Mouse (Mus musculus) liver, embryonic 13.5 days (tissue): Measurements from ENCODE around the gene Rab36. TPM values are rescaled to one million over a fixed set of nuclear protein-coding genes. Genes with fewer than 3 reads are reported as not detected.

Source experiments
- ATAC-seq: fragments of 200-750 bp; cut with Nextera tagmentation; 2 replicates; pipeline ENCODE4 v1.8.0; 2017; ENCODE audit warnings: low read depth, mild to moderate bottlenecking, moderate number of reproducible peaks, moderate library complexity
- DNase-seq: peaks from one replicate; pipeline ENCODE4 v3.0.0; 2022
- H3K27ac ChIP-seq: fragments of 300-500 bp; sonication (generic); 2 replicates; pipeline ENCODE4 v1.5.1; 2015; ENCODE audit warnings: moderate library complexity, mild to moderate bottlenecking, inconsistent platforms
- H3K27me3 ChIP-seq: fragments of 300-500 bp; sonication (generic); 2 replicates; pipeline ENCODE4 v1.6.1; 2015; ENCODE audit warnings: mild to moderate bottlenecking, inconsistent platforms
- H3K36me3 ChIP-seq: fragments of 300-500 bp; sonication (generic); 2 replicates; pipeline ENCODE4 v1.6.1; 2015; ENCODE audit warnings: mild to moderate bottlenecking, inconsistent platforms
- H3K4me1 ChIP-seq: fragments of 300-500 bp; sonication (generic); replicated peaks from 2 replicates; pipeline ENCODE4 v1.6.1; 2015; ENCODE audit warnings: inconsistent platforms
- H3K4me2 ChIP-seq: fragments of 300-500 bp; sonication (generic); 2 replicates; pipeline ENCODE4 v1.6.1; 2015; ENCODE audit warnings: inconsistent platforms, mild to moderate bottlenecking, moderate library complexity
- H3K4me3 ChIP-seq: fragments of 300-500 bp; sonication (generic); replicated peaks from 2 replicates; pipeline ENCODE4 v1.5.1; 2015; ENCODE audit warnings: mild to moderate bottlenecking, inconsistent platforms
- H3K9ac ChIP-seq: fragments of 300-500 bp; sonication (generic); 2 replicates; pipeline ENCODE4 v1.6.1; 2015; ENCODE audit warnings: mild to moderate bottlenecking, inconsistent platforms
- H3K9me3 ChIP-seq: fragments of 300-500 bp; sonication (generic); replicated peaks from 2 replicates; pipeline ENCODE4 v1.6.1; 2016; ENCODE audit warnings: inconsistent platforms
- WGBS: fragments of 180-500 bp; shearing (Covaris S2); methylation state at CpG from one replicate; pipeline ENCODE4 v1.1.7; 2015; ENCODE audit not compliant: insufficient replicate concordance; 5-methylcytosine and 5-hydroxymethylcytosine counted together
- polyA plus RNA-seq: library from polyadenylated mRNA; unstranded; fragments of >200 nt; fragmentation: Nextera tagmentation; extraction: Ambion mirVana; gene quantifications from 2 replicates; pipeline ENCODE4 v1.2.1, GENCODE M21; 2015

The Rab36 gene
- polyA plus RNA-seq, 1 experiment from 2014 or later = 2.1 TPM

- WGBS = under 1% methylated on average over 42 of the region's 48 CpGs
- H3K9me3 ChIP-seq = no peaks in the 10 kb centered on the region
- H3K4me3 ChIP-seq = peak overlapping the region; percentile 69
- DNase-seq (no peak), ATAC-seq (no peak)
- peaks cover 43% of the 10 kb centered on the region for H3K27me3 ChIP-seq
- H3K27ac ChIP-seq = peak overlapping the region; percentile 23; the same call in 1 of the 2 replicates
- H3K4me2 ChIP-seq = peak overlapping the region; percentile 78
- 0 out of 2 replicates have a peak, but pooled peaks cover 2% of the 10 kb centered on the region for H3K36me3 ChIP-seq
- peaks cover 78% of the 10 kb centered on the region for H3K4me1 ChIP-seq
- peak overlapping the region; percentile 70 for H3K9ac ChIP-seq
Measured at GRCm38 (mm10) chr10:75060843-75061235, 24.0 kb downstream of the Rab36 start.

- no peak for ATAC-seq
- Histone ChIP-seq H3K36me3 (0 out of 2 replicates have a peak, but pooled peaks cover 2% of the 10 kb centered on the region), H3K4me2 (peak overlapping the region; percentile 78), H3K27ac (no peak overlapping the region), H3K27me3 (peaks cover 43% of the 10 kb centered on the region), H3K9ac (peak overlapping the region; percentile 70), H3K4me1 (peaks cover 75% of the 10 kb centered on the region), H3K9me3 (no peaks in the 10 kb centered on the region), H3K4me3 (peak overlapping the region; percentile 69)
- no peak for DNase-seq
- 3% methylated on average over 71 of the region's 71 CpGs for WGBS
Measured at GRCm38 (mm10) chr10:75061341-75062188, 24.7 kb downstream of the Rab36 start.

GRCm38 (mm10) chr10:75062189-75062561 is 25.3 kb downstream of the Rab36 start:
- H3K36me3 ChIP-seq = 0 out of 2 replicates have a peak, but pooled peaks cover 2% of the 10 kb centered on the region
- H3K9ac ChIP-seq = peak overlapping the region; percentile 70; the same call in 1 of the 2 replicates
- ATAC-seq (no peak), DNase-seq (no peak)
- WGBS = 10% methylated on average over 6 of the region's 6 CpGs
- H3K27me3 ChIP-seq = peaks cover 43% of the 10 kb centered on the region
- peak overlapping the region; percentile 78 for H3K4me2 ChIP-seq
- H3K9me3 ChIP-seq = no peaks in the 10 kb centered on the region
- H3K4me3 ChIP-seq = peak overlapping the region; percentile 69
- H3K4me1 ChIP-seq = peaks cover 71% of the 10 kb centered on the region
- no peak overlapping the region for H3K27ac ChIP-seq

GRCm38 (mm10) chr10:75062621-75063020 is 25.8 kb downstream of the Rab36 start:
- Histone ChIP-seq H3K4me1 (peaks cover 71% of the 10 kb centered on the region), H3K36me3 (0 out of 2 replicates have a peak, but pooled peaks cover 2% of the 10 kb centered on the region), H3K27me3 (peaks cover 43% of the 10 kb centered on the region), H3K9ac (peak overlapping the region; percentile 22; the same call in 1 of the 2 replicates), H3K4me3 (peak overlapping the region; percentile 69), H3K4me2 (peak overlapping the region; percentile 78), H3K27ac (no peak overlapping the region), H3K9me3 (no peaks in the 10 kb centered on the region)
- DNase-seq = no peak
- WGBS = 28% methylated on average over 6 of the region's 6 CpGs
- no peak for ATAC-seq

- H3K9ac ChIP-seq = no peak overlapping the region
- 0 out of 2 replicates have a peak, but pooled peaks cover 2% of the 10 kb centered on the region for H3K36me3 ChIP-seq
- peak overlapping the region; percentile 69; the same call in 1 of the 2 replicates for H3K4me3 ChIP-seq
- H3K27ac ChIP-seq = no peak overlapping the region
- peak overlapping the region; percentile 78 for H3K4me2 ChIP-seq
- H3K4me1 ChIP-seq = peaks cover 74% of the 10 kb centered on the region
- no peaks in the 10 kb centered on the region for H3K9me3 ChIP-seq
- DNase-seq (no peak), ATAC-seq (no peak)
- WGBS = 43% methylated on average over 12 of the region's 12 CpGs
- peaks cover 43% of the 10 kb centered on the region for H3K27me3 ChIP-seq
Measured at GRCm38 (mm10) chr10:75063301-75063965, 26.6 kb downstream of the Rab36 start.

- H3K4me1 ChIP-seq = peaks cover 86% of the 10 kb centered on the region
- WGBS = 66% methylated on average over 6 of the region's 6 CpGs
- DNase-seq = no peak
Measured at GRCm38 (mm10) chr10:75065691-75066090, 28.8 kb downstream of the Rab36 start.

GRCm38 (mm10) chr10:75067446-75067845 is 30.6 kb downstream of the Rab36 start:
- Histone ChIP-seq H3K9me3 (no peaks in the 10 kb centered on the region), H3K9ac (no peak overlapping the region), H3K27ac (no peak overlapping the region), H3K27me3 (peaks cover 12% of the 10 kb centered on the region), H3K36me3 (0 out of 2 replicates have a peak, but pooled peaks cover 2% of the 10 kb centered on the region), H3K4me2 (no peak overlapping the region), H3K4me3 (no peak overlapping the region), H3K4me1 (peaks cover 73% of the 10 kb centered on the region)
- no peak for ATAC-seq
- DNase-seq = no peak

More at GRCm38 (mm10) chr10:75065691-75066090, 28.8 kb downstream of the Rab36 start:
- H3K36me3 ChIP-seq = 0 out of 2 replicates have a peak, but pooled peaks cover 2% of the 10 kb centered on the region
- ATAC-seq = no peak
- no peak overlapping the region for H3K4me2 ChIP-seq
- peaks cover 29% of the 10 kb centered on the region for H3K27me3 ChIP-seq
- H3K9me3 ChIP-seq = no peaks in the 10 kb centered on the region
- H3K27ac ChIP-seq = no peak overlapping the region
- H3K9ac ChIP-seq = no peak overlapping the region
- no peak overlapping the region for H3K4me3 ChIP-seq

GRCm38 (mm10) chr10:75068086-75068485 is 31.2 kb downstream of the Rab36 start:
- H3K4me3 ChIP-seq = no peak overlapping the region
- no peaks in the 10 kb centered on the region for H3K9me3 ChIP-seq
- H3K27ac ChIP-seq = peak overlapping the region; percentile 21
- ATAC-seq (no peak), DNase-seq (no peak)
- H3K36me3 ChIP-seq = 0 out of 2 replicates have a peak, but pooled peaks cover 2% of the 10 kb centered on the region
- peaks cover 5% of the 10 kb centered on the region; the same call in 1 of the 2 replicates for H3K27me3 ChIP-seq
- H3K9ac ChIP-seq = no peak overlapping the region
- WGBS = 27% methylated on average over 2 of the region's 2 CpGs
- H3K4me2 ChIP-seq = no peak overlapping the region
- peaks cover 67% of the 10 kb centered on the region for H3K4me1 ChIP-seq

GRCm38 (mm10) chr10:75068624-75069328 is 31.9 kb downstream of the Rab36 start:
- Histone ChIP-seq H3K4me1 (peaks cover 60% of the 10 kb centered on the region), H3K36me3 (0 out of 2 replicates have a peak, but pooled peaks cover 2% of the 10 kb centered on the region), H3K4me3 (no peak overlapping the region), H3K27me3 (no peaks in the 10 kb centered on the region), H3K9ac (no peak overlapping the region), H3K9me3 (no peaks in the 10 kb centered on the region), H3K27ac (peak overlapping the region; percentile 21; the same call in 1 of the 2 replicates), H3K4me2 (peak overlapping the region; percentile 14; the same call in 1 of the 2 replicates)
- ATAC-seq (no peak), DNase-seq (no peak)
- WGBS = 48% methylated on average over 12 of the region's 12 CpGs

- Histone ChIP-seq H3K4me3 (no peak overlapping the region), H3K4me1 (peaks cover 49% of the 10 kb centered on the region), H3K27me3 (no peaks in the 10 kb centered on the region), H3K9ac (no peak overlapping the region), H3K9me3 (no peaks in the 10 kb centered on the region), H3K36me3 (0 out of 2 replicates have a peak, but pooled peaks cover 2% of the 10 kb centered on the region), H3K4me2 (no peak overlapping the region), H3K27ac (no peak overlapping the region)
- WGBS = 49% methylated on average over 11 of the region's 11 CpGs
- ATAC-seq (no peak), DNase-seq (no peak)
Measured at GRCm38 (mm10) chr10:75070281-75070976, 33.6 kb downstream of the Rab36 start.
